Mouse (Mus musculus) right cerebral cortex, postnatal 14 days (tissue): ENCODE results near the gene Ccdc22.
A peak's percentile ranks its signal among the peaks of the same experiment; 100 is the strongest.

Experiments used
- DNase-seq: peaks from one replicate; pipeline ENCODE4 v3.0.0; 2022

Gene Ccdc22

GRCm38 (mm10) chrX:7604879-7605574 is at the start of gene Ccdc22:
Gene Ccdc22, minus strand, starts transcription at chrX:7605517.
- DNase-seq: peak; percentile 74

- DNase-seq: peak; percentile 60
Observed at GRCm38 (mm10) chrX:7648671-7649304, 43.5 kb upstream of the Ccdc22 start.

- peak; percentile 82 for DNase-seq
Observed at GRCm38 (mm10) chrX:7645349-7645748, 40.0 kb upstream of the Ccdc22 start.

DNA sequence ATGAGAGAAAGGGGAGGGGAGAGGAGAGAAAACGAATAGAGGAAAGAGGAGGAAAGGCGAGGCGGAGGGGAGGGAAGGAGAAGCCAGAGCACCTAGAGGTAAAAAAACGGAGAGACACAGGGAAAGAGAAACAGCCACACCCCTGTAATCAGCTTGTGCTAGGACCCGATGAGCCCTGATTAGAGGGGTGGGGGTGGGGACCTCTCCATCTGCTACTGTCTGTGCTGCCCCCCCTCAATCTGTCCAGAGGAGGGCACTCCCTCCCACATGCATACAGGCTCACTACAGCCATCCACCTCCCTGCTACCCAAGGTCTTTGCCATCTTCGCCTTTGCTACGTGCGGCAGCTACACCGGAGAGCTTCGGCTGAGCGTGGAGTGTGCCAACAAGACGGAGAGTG is 35.5 kb upstream of the Ccdc22 start:
- DNase-seq: no peak

GRCm38 (mm10) chrX:7639536-7640325 is 34.4 kb upstream of the Ccdc22 start:
- no peak for DNase-seq

- peak; percentile 85 for DNase-seq
Observed at GRCm38 (mm10) chrX:7638401-7639091, 33.2 kb upstream of the Ccdc22 start, which contains the start of gene Syp. Gene Syp, plus strand, starts transcription at chrX:7638471.

- DNase-seq: no peak
Observed at GRCm38 (mm10) chrX:7635101-7635500, 29.8 kb upstream of the Ccdc22 start.

GRCm38 (mm10) chrX:7632560-7632959 is 27.2 kb upstream of the Ccdc22 start:
- no peak for DNase-seq

DNA sequence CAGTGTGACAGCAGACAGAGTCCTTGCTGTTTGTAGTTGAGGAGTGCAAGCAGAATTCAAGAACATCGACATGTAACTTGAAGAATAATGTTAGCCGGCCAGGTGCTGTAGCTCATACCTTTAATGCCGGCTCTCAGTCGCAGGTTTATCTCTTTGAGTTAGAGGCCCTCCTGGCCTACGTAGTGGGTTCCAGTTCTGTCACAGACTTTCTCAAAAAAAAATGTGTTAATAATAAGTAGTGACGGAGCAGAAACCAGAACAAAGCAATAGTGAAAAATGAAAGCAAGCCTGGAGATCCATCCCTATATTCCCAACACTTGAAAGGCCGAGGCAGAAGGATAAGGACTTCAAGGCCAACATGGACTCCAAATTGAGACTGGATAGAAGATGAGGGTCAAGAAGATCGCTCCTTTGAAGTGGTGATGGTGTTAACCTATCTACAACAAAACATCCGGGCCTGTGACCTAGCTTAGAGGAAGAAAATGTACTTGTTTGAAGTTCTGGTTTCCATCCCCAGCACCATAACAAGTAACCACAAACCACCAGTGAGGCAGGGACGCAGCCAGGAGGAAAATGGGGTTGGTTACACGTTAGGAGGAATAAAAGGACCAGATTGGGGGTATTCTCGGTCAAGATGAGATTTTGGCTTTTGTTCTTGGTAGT is 12.7 kb upstream of the Ccdc22 start:
- no peak for DNase-seq

GRCm38 (mm10) chrX:7610536-7611258 is 5.4 kb upstream of the Ccdc22 start:
- peak; percentile 28 for DNase-seq

GRCm38 (mm10) chrX:7610035-7610434 is 4.7 kb upstream of the Ccdc22 start:
- DNase-seq: no peak

DNA sequence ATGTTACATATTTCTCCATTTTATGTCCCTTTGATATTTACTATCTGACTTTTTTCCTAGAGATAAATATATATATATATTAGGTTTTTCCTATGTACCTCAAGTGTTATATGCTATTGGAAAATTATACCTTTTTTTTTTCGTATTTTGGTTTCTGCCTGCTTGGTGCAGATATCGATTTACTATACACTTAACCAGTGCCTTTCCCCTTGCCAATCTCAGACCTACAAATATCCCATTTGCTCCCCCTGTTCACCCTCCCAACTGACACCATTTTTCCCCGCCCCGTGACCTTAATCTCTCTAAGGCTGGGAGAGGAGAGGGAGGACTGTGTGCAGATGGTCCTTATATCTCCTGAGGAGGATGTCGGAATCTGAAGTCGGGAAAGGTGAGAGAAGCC is 1.5 kb upstream of the Ccdc22 start, which contains the start of gene Cacna1f:
Gene Cacna1f, plus strand, starts transcription at position 301 of the 400 bp plus-strand sequence.
- DNase-seq: no peak

DNA sequence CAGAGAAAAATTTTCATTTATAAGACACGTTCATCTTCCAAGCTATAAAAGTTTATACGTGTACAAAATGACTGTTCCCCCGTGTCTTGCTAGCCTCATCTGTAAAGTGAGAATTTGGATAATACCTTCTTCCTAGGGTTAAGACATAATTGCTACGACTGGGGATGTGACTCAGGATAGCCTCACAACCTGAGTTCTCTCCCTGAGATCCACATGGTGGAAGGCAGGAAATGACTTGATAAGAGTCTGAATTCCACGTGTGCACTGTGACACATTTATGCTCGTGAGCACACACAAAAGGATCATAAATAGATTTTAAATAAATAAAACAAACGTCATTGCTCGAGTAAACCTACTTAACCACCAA is 241 bp upstream of the Ccdc22 start:
- no peak for DNase-seq

DNA sequence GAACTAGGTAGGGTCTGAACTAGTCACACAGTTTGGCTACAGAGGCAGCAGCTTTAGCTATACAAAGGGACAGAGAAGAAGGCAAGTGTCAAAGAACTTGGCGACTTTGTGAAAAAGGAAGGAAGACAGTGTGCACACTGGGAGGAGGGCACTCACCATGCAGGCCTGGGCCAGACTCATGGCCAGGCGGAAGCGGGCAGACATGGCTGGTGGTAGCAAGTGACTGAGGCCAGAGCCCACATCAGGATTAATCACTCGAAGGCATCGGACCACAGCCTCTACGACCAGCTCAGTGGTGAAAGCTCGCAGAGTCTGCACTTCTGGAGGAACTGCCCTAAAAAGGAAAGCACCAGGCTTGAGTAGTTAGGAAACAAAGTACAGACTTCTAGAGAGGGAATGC is 1.3 kb downstream of the Ccdc22 start:
- DNase-seq: no peak

GRCm38 (mm10) chrX:7595371-7595770 is 9.9 kb downstream of the Ccdc22 start:
- DNase-seq: peak; percentile 54

DNA sequence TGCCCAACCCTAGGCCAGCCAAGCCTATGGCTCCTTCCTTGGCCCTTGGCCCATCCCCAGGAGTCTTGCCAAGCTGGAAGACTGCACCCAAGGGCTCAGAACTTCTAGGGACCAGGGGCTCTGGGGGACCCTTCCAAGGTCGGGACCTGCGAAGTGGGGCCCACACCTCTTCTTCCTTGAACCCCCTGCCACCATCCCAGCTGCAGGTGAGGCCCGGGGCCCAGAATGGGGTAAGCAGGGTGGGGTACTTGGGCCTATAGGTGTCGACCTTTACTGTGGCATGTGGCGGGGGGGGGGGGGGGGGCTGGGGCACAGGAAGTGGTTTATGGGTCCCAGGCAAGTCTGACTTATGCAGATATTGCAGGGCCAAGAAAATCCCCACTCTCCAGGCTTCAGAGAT is 19.0 kb downstream of the Ccdc22 start:
- DNase-seq: no peak

DNA sequence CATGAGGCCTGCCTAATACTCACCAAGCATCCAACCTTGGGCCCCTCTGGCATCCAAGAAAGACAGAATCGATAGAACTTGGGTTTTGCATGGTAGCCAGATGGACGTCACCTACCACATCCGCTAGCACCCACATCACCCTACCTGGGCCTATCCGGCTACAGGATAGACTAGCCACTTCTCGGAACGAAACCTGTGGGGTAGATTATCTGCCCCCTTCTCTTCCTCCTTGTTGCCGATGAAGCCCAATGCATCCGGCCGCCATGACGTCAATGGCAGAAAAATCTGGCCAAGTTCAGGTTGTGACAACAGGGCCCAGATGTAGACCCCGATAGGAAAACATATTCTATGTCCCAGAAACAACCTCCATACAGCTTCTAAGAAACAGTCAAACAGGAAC is 21.4 kb downstream of the Ccdc22 start:
- no peak for DNase-seq

- no peak for DNase-seq
Observed at GRCm38 (mm10) chrX:7581151-7581550, 24.2 kb downstream of the Ccdc22 start.

GRCm38 (mm10) chrX:7574885-7575231 is 30.5 kb downstream of the Ccdc22 start:
- no peak for DNase-seq

- DNase-seq: peak; percentile 96
Observed at GRCm38 (mm10) chrX:7574087-7574884, 31.0 kb downstream of the Ccdc22 start, which contains the start of gene Ppp1r3f. Gene Ppp1r3f, minus strand, starts transcription at chrX:7574283.
